Mouse (Mus musculus) MEL (cell line): Measurements from ENCODE around the gene Rps11. TPM values are rescaled to one million over a fixed set of nuclear protein-coding genes. Genes with fewer than 3 reads are reported as not detected.
A peak's percentile ranks its signal among the peaks of the same experiment; 100 is the strongest.

Source experiments
- DNase-seq: peaks from one replicate; pipeline ENCODE4 v3.0.0; 2011; ENCODE audit warnings: low read depth, low spot score
- H3K27ac ChIP-seq: 2 replicates; pipeline ENCODE4 v1.5.1; 2012; ENCODE audit warnings: low read depth, mild to moderate bottlenecking, control low read depth, low read length, moderate library complexity; ENCODE audit not compliant: control insufficient read depth
- H3K27me3 ChIP-seq, 2 experiments: fragments of 150-350 bp in 1 of 2; sonication (generic) in 1 of 2; 2 replicates each; pipeline ENCODE4 v1.6.1; 2012; ENCODE audit warnings: low read length in 2 of 2, mild to moderate bottlenecking in 2 of 2, improper control_type of control experiment in 1 of 2, moderate library complexity in 1 of 2; ENCODE audit not compliant: insufficient read depth in 2 of 2, control insufficient read depth in 1 of 2
- H3K36me3 ChIP-seq, 2 experiments: 2 replicates each; pipeline ENCODE4 v1.6.1; 2012 to 2014; ENCODE audit warnings: low read length in 2 of 2, improper control_type of control experiment in 1 of 2, inconsistent platforms in 1 of 2, mild to moderate bottlenecking in 1 of 2; ENCODE audit not compliant: insufficient read depth in 2 of 2, control insufficient read depth in 1 of 2
- H3K4me1 ChIP-seq, 2 experiments: fragments of 150-350 bp in 1 of 2; sonication (generic) in 1 of 2; 2 replicates each; pipeline ENCODE4 v1.6.1; 2012; ENCODE audit warnings: low read length in 2 of 2, improper control_type of control experiment in 1 of 2, mild to moderate bottlenecking in 1 of 2; ENCODE audit not compliant: insufficient read depth in 2 of 2, control insufficient read depth in 1 of 2
- H3K4me3 ChIP-seq, 2 experiments: fragments of 150-350 bp in 1 of 2; sonication (generic) in 1 of 2; 2 replicates each; pipeline ENCODE4 v1.5.1; 2012; ENCODE audit warnings: low read depth in 2 of 2, low read length in 2 of 2, mild to moderate bottlenecking in 2 of 2, moderate library complexity in 2 of 2, control low read depth in 1 of 2, improper control_type of control experiment in 1 of 2; ENCODE audit not compliant: control insufficient read depth in 1 of 2, insufficient read depth in 1 of 2
- H3K79me2 ChIP-seq: 2 replicates; pipeline ENCODE4 v1.6.1; 2012; ENCODE audit warnings: mild to moderate bottlenecking, low read length, moderate library complexity; ENCODE audit not compliant: control insufficient read depth, poor library complexity, insufficient read depth
- H3K9ac ChIP-seq: 2 replicates; pipeline ENCODE4 v1.6.1; 2012; ENCODE audit warnings: low read depth, mild to moderate bottlenecking, control low read depth, low read length, moderate library complexity; ENCODE audit not compliant: control insufficient read depth, poor library complexity, severe bottlenecking
- H3K9me3 ChIP-seq: fragments of 150-350 bp; sonication (generic); replicated peaks from 2 replicates; pipeline ENCODE4 v1.6.1; 2012; ENCODE audit warnings: mild to moderate bottlenecking, low read length, improper control_type of control experiment, moderate library complexity; ENCODE audit not compliant: insufficient read depth
- ELF1 ChIP-seq: IDR thresholded peaks from 2 replicates; pipeline ENCODE4 v1.6.1; 2014; ENCODE audit warnings: low read depth, mild to moderate bottlenecking, inconsistent platforms, low read length, improper control_type of control experiment, moderate library complexity
- GABPA ChIP-seq: IDR thresholded peaks from 2 replicates; pipeline ENCODE4 v1.6.1; 2012; ENCODE audit warnings: low read depth, mild to moderate bottlenecking, inconsistent platforms, low read length, improper control_type of control experiment, moderate library complexity
- JUND ChIP-seq: IDR thresholded peaks from 2 replicates; pipeline ENCODE4 v1.6.1; 2011; ENCODE audit warnings: low read depth, mild to moderate bottlenecking, improper control_type of control experiment, low read length
- KAT2A ChIP-seq: conservative IDR thresholded peaks from 2 replicates; pipeline ENCODE4 v1.6.1; 2012; ENCODE audit warnings: low read depth, low read length, improper control_type of control experiment, inconsistent platforms
- MAFK ChIP-seq: IDR thresholded peaks from 2 replicates; pipeline ENCODE4 v1.6.1; 2011; ENCODE audit warnings: low read depth, mild to moderate bottlenecking, low read length, improper control_type of control experiment, borderline replicate concordance
- MEF2A ChIP-seq: IDR thresholded peaks from 2 replicates; pipeline ENCODE4 v1.6.1; 2014; ENCODE audit warnings: low read depth, mild to moderate bottlenecking, inconsistent platforms, low read length, improper control_type of control experiment; ENCODE audit not compliant: poor library complexity, insufficient replicate concordance, severe bottlenecking; ENCODE audit errors: extremely low read depth
- MXI1 ChIP-seq: IDR thresholded peaks from 2 replicates; pipeline ENCODE4 v1.6.1; 2011; ENCODE audit warnings: mild to moderate bottlenecking, low read depth, low read length, improper control_type of control experiment
- MYC ChIP-seq: IDR thresholded peaks from 2 replicates; pipeline ENCODE4 v1.6.1; 2011; ENCODE audit warnings: low read depth, mild to moderate bottlenecking, low read length, improper control_type of control experiment, moderate library complexity
- RAD21 ChIP-seq: IDR thresholded peaks from 2 replicates; pipeline ENCODE4 v1.6.1; 2011; ENCODE audit warnings: mild to moderate bottlenecking, low read depth, low read length, improper control_type of control experiment
- RCOR1 ChIP-seq: IDR thresholded peaks from 2 replicates; pipeline ENCODE4 v1.6.1; 2012; ENCODE audit warnings: low read depth, mild to moderate bottlenecking, inconsistent platforms, low read length, improper control_type of control experiment
- SMC3 ChIP-seq: IDR thresholded peaks from 2 replicates; pipeline ENCODE4 v1.6.1; 2011; ENCODE audit warnings: low read depth, low read length, improper control_type of control experiment
- TAL1 ChIP-seq: IDR thresholded peaks from 2 replicates; pipeline ENCODE4 v1.6.1; 2012; ENCODE audit warnings: mild to moderate bottlenecking, inconsistent platforms, low read length, moderate library complexity, mixed read lengths
- TBP ChIP-seq: IDR thresholded peaks from 2 replicates; pipeline ENCODE4 v1.8.0; 2011; ENCODE audit warnings: low read depth, low read length, improper control_type of control experiment
- USF1 ChIP-seq: IDR thresholded peaks from 2 replicates; pipeline ENCODE4 v1.6.1; 2014; ENCODE audit warnings: low read depth, mild to moderate bottlenecking, inconsistent platforms, low read length, improper control_type of control experiment, moderate library complexity
- USF2 ChIP-seq, 2 experiments: IDR thresholded peaks; 2 replicates each; pipeline ENCODE4 v1.6.1; 2011 to 2012; ENCODE audit warnings: improper control_type of control experiment in 2 of 2, low read length in 2 of 2, borderline replicate concordance in 1 of 2, inconsistent platforms in 1 of 2, low read depth in 1 of 2, mild to moderate bottlenecking in 1 of 2; ENCODE audit not compliant: insufficient read depth in 1 of 2
- ZNF384 ChIP-seq: IDR thresholded peaks from 2 replicates; pipeline ENCODE4 v1.6.1; 2012; ENCODE audit warnings: low read depth, mild to moderate bottlenecking, inconsistent platforms, low read length, improper control_type of control experiment
- polyA plus RNA-seq, 2 experiments: library from polyadenylated mRNA; stranded (reverse) in 1 of 2; unstranded in 1 of 2; fragments of >175 nt in 1 of 2; fragments of >200 nt in 1 of 2; gene quantifications; 2 replicates each; pipeline versions ENCODE4 v1.2.1 to v1.2.4; 2012; ENCODE audit warnings: low replicate concordance in 2 of 2, low read depth in 1 of 2; ENCODE audit not compliant: insufficient read length in 2 of 2, insufficient read depth in 1 of 2, missing spikeins in 1 of 2
- total RNA-seq: library from RNA; depleted of rRNA; stranded (reverse); fragments of 300-350 nt; gene quantifications from 2 replicates; pipeline ENCODE4 v1.2.3, GENCODE M21; 2012

The Rps11 gene
- total and polyA plus RNA-seq, 3 experiments: 2,708 to 5,434 (median 3,189) TPM

- no peak for TF ChIP-seq TAL1
- TF ChIP-seq MYC: no peak
- TF ChIP-seq GABPA: no peak
Observed at GRCm38 (mm10) chr7:45094121-45094520, 30.1 kb downstream of the Rps11 start (continued).

- peaks cover 5 to 20% of the 10 kb centered on the region in 2 experiments for H3K4me1 ChIP-seq
- no peak for TF ChIP-seq MAFK
- TF ChIP-seq JUND: no peak
- TF ChIP-seq MEF2A: no peak
- no peak for TF ChIP-seq RCOR1
- no peak for TF ChIP-seq GABPA
- no peak for TF ChIP-seq MXI1
- no peak for TF ChIP-seq MYC
- TF ChIP-seq USF1: no peak
- TF ChIP-seq ELF1: no peak
- no peak for TF ChIP-seq ZNF384
- TF ChIP-seq TBP: no peak
- TF ChIP-seq USF2 (IDR thresholded peaks at IDR 0.05; ENCODE audit: borderline replicate concordance in 1 of 2, insufficient read depth in 1 of 2, low read depth in 1 of 2, low read length in 2 of 2): no peak
- no peaks in the 10 kb centered on the region for H3K27me3 ChIP-seq
- peaks cover 0 to 12% of the 10 kb centered on the region in 2 experiments; a peak in 2 of 4 replicates for H3K36me3 ChIP-seq
- H3K79me2 ChIP-seq: no peaks in the 10 kb centered on the region; the same call in 1 of the 2 replicates
- H3K9ac ChIP-seq: no peak overlapping the region
- no peak overlapping the region for H3K4me3 ChIP-seq
- peak; percentile 36 for DNase-seq
- H3K9me3 ChIP-seq: no peaks in the 10 kb centered on the region
- no peak overlapping the region for H3K27ac ChIP-seq
Observed at GRCm38 (mm10) chr7:45093516-45093905, 30.7 kb downstream of the Rps11 start.

DNA sequence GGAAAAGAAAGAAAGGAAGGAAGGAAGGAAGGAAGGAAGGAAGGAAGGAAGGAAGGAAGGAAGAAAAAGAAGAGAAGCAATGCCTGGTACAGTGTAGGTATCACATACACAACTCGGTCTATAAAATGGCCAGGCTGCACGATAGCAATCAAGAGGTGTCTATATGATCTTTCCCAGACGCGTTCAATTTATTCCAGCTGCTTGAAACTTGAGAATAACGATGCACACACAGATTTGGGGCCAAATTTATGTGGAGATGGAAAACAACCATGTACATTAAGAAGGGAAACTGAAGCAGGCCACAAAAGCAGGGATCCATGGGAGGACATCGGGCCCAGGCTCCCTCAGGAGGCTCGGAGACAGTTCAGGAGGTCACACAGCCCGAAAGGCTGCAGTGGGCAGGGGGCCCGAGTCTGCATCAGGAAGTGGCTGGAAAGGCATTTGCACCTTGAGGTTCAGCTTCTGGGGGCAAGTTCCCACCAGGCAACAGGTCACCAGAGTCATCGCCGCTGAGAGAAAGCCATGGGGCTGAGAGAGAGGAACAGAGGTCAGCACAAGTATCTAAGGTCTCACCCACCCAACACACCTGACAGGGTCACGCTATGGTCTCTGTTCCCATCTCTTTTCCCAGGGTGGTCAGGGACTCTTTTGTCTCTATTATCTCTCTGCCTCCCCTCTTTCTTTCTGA lies 31.3 kb downstream of the Rps11 start:
- Histone ChIP-seq H3K4me1 (peaks cover 3 to 16% of the 10 kb centered on the region in 2 experiments), H3K27me3 (no peaks in the 10 kb centered on the region), H3K27ac (no peak overlapping the region), H3K9me3 (no peaks in the 10 kb centered on the region), H3K9ac (peak overlapping the region; percentile 49), H3K79me2 (no peaks in the 10 kb centered on the region; the same call in 1 of the 2 replicates), H3K4me3 (peak overlapping the region; percentile 19 to 35; a peak in 3 of 4 replicates), H3K36me3 (peaks cover 0 to 12% of the 10 kb centered on the region in 2 experiments; a peak in 2 of 4 replicates)
- DNase-seq: no peak
- TF ChIP-seq RAD21 (no peak), TAL1 (no peak), KAT2A (no peak), GABPA (no peak), SMC3 (no peak)
